Mouse (Mus musculus): ENCODE measurements around the gene Gm9508. TPM values are rescaled to one million over a fixed set of nuclear protein-coding genes. Genes with fewer than 3 reads are reported as not detected.
"Not testable (repeated sequence)": the region's sequence is repeated elsewhere in the genome, so short reads cannot be mapped to it uniquely, and the experiment has no call there.

The Gm9508 gene
- polyA plus RNA-seq (2012; rRNA removed) = not detected in 2 replicates

GRCm38 (mm10) chr10:77697133-77697532 lies at the start of gene Gm9508:
Gm9508 (minus strand) TSS chr10:77697233.
- DNase-seq (ENCODE audit: low read depth, low spot score) = no peak
- WGBS = 40% methylated on average over 4 of the region's 4 CpGs

DNA sequence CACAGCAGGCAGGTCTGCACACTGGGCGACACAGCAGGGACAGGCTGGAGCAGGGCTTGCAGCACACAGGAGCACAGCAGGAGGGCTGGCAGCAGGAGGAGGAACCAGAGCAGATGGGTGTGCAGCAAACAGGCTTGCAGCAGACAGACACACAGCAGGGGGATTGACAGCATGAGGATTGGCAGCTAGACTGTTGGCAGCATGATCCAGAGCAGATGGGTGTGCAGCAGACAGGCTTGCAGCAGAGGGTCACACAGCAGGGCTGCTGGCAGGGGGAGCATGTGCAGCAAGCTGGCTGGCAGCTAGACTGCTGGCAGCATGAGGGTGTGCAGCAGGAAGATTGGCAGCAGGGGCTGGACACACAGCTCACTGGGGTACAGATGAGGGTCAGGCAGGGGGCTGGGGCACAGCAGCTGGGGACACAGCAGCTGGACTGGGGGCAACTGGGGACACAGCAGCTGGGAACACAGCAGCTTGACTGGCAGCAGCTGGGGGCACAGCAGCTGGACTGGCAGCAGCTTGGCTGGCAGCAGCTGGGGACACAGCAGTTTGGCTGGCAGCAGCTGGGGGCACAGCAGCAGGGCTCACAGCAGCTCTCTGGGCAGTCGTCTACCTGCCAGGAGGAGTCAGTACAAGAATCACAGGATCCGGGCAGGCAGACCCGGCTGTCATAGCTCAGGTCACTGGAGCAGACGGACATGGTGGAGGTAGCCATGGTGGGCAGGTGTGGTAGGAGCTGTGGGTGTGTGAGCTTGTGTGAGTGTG lies 45.1 kb upstream of the Gm9508 start, which contains the start of gene Gm18596:
TSS of gene Gm18596 (minus strand) at position 715 of the 765 bp plus-strand sequence.
- 48% methylated on average over 5 of the region's 5 CpGs for WGBS
- not testable (repeated sequence) for DNase-seq (ENCODE audit: low read depth, low spot score)

DNA sequence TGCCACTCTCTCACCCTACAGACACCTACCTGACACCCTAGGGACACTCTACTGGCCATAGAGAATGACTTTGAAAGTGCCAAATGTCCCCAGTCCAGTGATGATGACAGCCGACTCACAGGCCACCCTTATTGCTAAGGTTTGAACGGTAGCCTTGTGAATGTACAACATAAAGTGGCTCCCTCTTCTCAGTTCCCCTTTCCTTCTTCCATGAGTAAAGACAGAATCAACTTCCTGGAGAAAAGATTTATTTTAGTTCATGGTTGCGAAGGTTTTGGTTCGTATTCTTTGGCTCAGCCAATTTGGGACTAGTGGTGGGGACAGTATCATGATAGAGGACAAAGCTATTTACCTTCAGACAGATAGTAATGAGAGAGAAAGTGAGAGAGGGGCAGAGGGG lies 41.9 kb upstream of the Gm9508 start:
- no peak for DNase-seq (ENCODE audit: low read depth, low spot score)
- WGBS = 75% methylated on average over 4 of the region's 4 CpGs

DNA sequence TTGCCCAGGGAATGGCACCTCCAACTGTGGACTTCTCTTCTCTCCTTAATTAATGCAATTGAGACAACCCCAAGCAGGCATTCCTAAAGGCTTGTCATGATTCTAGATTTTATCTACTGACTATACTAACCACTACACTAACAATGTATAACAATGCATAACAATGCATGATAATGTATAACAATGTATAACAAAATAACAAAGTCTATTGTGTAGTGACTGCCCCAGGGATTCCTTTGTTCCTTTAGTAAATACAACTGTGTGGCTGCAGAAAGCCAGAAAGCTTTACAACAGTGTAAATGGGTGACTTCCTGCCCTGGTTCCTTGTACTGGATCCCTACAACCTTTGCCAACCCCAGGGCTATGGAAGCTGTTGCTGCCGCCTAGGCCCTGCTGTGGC lies 38.9 kb upstream of the Gm9508 start:
- WGBS = 97% methylated on average over 1 of the region's 1 CpGs
- DNase-seq (ENCODE audit: low read depth, low spot score) = no peak

- no peak for DNase-seq (ENCODE audit: low read depth, low spot score)
Observed at GRCm38 (mm10) chr10:77729241-77729640, 32.2 kb upstream of the Gm9508 start.

GRCm38 (mm10) chr10:77728280-77728679 lies 31.2 kb upstream of the Gm9508 start:
- DNase-seq (ENCODE audit: low read depth, low spot score) = no peak
- WGBS = 46% methylated on average over 4 of the region's 4 CpGs

More at GRCm38 (mm10) chr10:77729241-77729640, 32.2 kb upstream of the Gm9508 start:
- 47% methylated on average over 4 of the region's 4 CpGs for WGBS

DNA sequence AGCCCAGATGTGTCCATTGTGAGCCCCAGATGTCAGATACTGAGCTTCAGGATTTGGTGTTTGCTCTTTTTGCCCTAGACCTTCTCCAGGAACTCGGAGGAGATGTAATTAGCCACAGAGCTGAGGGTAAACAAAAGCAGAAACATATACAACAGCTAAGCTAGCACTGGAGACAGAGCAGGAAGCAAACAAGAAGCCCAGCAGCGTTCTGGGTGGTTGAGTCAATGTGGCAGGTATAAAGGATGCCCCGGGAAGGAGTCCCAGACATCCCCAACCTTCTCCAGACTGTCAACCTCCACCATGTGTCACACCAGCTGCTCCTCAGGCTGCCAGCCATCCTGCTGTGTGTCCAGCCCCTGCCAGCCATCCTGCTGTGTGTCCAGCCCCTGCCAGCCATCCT lies 29.2 kb upstream of the Gm9508 start, which contains the start of gene Gm10100:
TSS of gene Gm10100 (plus strand) at position 301 of the 400 bp plus-strand sequence.
- WGBS = 14% methylated on average over 3 of the region's 3 CpGs
- DNase-seq (ENCODE audit: low read depth, low spot score) = no peak

DNA sequence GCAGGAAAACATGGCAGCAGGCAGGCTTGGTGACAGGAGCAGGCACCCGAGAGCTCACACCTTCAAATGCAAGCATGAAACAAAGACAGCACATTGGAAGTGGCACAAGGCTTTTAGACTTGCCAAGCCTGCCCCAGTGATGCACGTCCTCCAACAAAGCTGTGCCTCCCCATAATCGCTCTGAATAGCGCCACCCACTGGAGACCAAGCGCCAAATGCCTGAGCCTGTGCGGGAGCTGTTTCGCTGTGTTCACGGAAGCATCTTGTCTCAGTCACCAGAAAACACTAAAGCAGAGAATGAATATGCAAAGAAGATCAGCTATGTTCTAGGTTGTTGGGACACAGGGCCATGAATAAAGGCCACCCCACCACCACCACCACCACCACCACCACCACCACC lies 27.8 kb upstream of the Gm9508 start:
- DNase-seq (ENCODE audit: low read depth, low spot score) = no peak

DNA sequence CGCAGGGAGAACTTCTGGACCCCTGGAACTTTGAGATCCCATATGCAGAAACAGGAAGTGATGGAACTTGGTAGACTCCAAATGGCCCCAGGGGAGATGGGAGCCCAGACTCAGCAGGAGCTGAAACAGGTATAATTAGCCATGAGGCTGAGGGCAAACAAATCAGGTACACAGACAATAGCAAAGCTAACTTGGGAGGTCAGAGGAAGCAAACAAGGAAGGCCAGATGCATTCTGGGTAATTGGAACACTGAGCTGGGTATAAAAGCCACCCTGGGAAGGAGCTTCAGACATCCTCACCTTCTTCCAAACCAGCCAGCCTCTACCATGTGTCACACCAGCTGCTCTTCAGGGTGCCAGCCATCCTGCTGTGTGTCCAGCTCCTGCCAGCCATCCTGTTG lies 23.3 kb upstream of the Gm9508 start, which contains the start of gene Krtap12-1:
TSS of gene Krtap12-1 (plus strand) at position 301 of the 400 bp plus-strand sequence.
- 93% methylated on average over 1 of the region's 1 CpGs for WGBS
- not testable (repeated sequence) for DNase-seq (ENCODE audit: low read depth, low spot score)

More for the DNA sequence above, 27.8 kb upstream of the Gm9508 start:
- WGBS = 74% methylated on average over 8 of the region's 8 CpGs

DNA sequence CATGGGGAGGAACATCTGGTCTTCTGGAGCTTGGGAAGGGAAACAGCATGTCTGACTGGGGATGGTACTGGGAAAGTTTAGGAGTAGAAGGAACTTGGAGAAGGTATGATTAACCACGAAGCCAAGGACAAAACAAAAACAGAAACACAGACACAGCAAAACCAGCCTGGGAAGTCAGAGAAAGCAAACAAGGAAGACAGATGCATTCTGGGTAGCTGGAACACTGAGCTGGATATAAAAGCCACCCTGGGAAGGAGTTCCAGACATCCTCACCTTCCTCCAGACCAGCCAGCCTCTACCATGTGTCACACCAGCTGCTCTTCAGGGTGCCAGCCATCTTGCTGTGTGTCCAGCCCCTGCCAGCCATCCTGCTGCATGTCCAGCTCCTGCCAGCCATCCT lies 18.5 kb upstream of the Gm9508 start, which contains the start of gene Gm10142:
TSS of gene Gm10142 (plus strand) at position 301 of the 400 bp plus-strand sequence.
- WGBS = 72% methylated on average over 1 of the region's 1 CpGs

DNA sequence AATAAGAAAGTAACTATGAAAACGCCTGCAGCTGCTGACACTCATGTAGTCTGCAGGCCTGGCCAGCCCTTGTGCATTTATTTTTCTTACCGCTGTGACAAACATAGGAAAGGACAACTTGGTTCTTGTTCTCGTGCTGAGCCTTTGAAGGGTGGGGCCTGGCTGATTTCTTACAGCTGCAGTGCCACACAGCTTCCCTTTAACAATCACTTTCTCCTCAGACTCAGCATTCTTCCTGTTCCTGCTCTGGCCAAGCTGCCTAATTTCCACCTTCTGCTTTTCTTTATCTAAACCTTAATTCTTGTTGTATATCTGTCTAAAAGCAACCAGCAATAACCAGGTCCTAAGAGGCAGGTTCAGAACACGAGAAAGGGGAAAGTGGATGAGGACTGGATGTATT lies 16.7 kb upstream of the Gm9508 start:
- 40% methylated on average over 4 of the region's 4 CpGs for WGBS
- DNase-seq (ENCODE audit: low read depth, low spot score) = no peak

More for the DNA sequence above, 18.5 kb upstream of the Gm9508 start, which contains the start of gene Gm10142:
- no peak for DNase-seq (ENCODE audit: low read depth, low spot score)

DNA sequence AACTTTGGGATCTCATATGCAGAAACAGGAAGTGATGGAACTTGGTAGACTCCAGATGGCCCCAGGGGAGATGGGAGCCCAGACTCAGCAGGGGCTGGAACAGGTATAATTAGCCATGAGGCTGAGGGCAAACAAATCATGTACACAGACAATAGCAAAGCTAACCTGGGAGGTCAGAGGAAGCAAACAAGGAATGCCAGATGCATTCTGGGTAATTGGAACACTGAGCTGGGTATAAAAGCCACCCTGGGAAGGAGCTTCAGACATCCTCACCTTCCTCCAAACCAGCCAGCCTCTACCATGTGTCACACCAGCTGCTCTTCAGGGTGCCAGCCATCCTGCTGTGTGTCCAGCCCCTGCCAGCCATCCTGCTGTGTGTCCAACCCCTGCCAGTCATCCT lies 14.1 kb upstream of the Gm9508 start, which contains the start of gene Gm10024:
TSS of gene Gm10024 (plus strand) at position 301 of the 400 bp plus-strand sequence.
- DNase-seq (ENCODE audit: low read depth, low spot score) = not testable (repeated sequence)

DNA sequence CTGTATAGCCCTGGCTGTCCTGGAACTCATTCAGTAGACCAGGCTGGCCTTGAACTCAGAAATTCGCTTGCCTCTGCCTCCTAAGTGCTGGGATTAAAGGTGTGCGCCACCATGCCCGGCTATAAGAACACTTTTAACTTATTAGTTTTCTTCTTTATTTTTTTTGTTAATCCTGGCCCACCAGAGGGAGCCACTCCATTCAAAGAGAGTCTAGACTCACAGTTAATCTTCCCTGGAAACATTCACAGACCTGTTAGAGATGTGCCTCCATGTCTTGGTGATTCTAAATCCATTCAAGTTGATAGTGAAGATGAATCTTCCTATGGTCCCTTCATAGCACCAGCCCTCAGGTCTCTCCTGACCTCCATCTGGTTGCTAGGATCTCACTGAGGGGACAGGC lies 12.8 kb upstream of the Gm9508 start:
- DNase-seq (ENCODE audit: low read depth, low spot score) = no peak
- WGBS = 73% methylated on average over 3 of the region's 3 CpGs

- DNase-seq (ENCODE audit: low read depth, low spot score) = no peak
- 93% methylated on average over 1 of the region's 1 CpGs for WGBS
Observed at GRCm38 (mm10) chr10:77706326-77706725, 9.3 kb upstream of the Gm9508 start, which contains the start of gene Gm10272. Gm10272 (plus strand) TSS chr10:77706626.

GRCm38 (mm10) chr10:77690356-77690807 lies 6.7 kb downstream of the Gm9508 start, which contains the start of gene Gm19402:
Gm19402 (minus strand) TSS chr10:77690757.
- DNase-seq (ENCODE audit: low read depth, low spot score) = not testable (repeated sequence)
- WGBS = 37% methylated on average over 3 of the region's 3 CpGs

GRCm38 (mm10) chr10:77687021-77687420 lies 10.0 kb downstream of the Gm9508 start:
- no peak for DNase-seq (ENCODE audit: low read depth, low spot score)
- 47% methylated on average over 10 of the region's 10 CpGs for WGBS

GRCm38 (mm10) chr10:77685895-77686664 lies 11.0 kb downstream of the Gm9508 start, which contains the start of gene Tspear:
Tspear (plus strand) TSS chr10:77686569.
- no peak for DNase-seq (ENCODE audit: low read depth, low spot score)
- 9% methylated on average over 22 of the region's 22 CpGs for WGBS

GRCm38 (mm10) chr10:77684181-77684580 lies 12.9 kb downstream of the Gm9508 start:
- no peak for DNase-seq (ENCODE audit: low read depth, low spot score)
- 44% methylated on average over 8 of the region's 8 CpGs for WGBS

DNA sequence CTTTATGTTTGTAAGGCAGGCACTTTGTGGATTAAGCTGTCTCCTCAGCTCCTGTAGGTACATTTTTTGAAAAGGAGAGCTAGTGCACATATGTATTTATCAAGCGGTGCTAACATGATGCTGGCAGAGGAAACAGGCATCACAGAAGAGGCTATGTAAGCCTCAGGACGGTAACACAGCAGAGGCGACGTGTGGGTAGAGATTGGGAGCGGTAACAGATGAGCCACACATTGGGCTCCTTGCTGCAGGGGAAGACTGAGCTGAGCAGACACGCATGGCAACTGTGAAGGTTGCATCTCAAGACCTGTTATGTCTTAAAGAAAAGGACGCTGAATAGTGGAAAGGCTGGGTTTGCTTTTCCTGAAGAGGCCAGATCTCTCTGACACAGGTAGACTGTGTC lies 14.0 kb downstream of the Gm9508 start:
- DNase-seq (ENCODE audit: low read depth, low spot score) = no peak
- 75% methylated on average over 7 of the region's 7 CpGs for WGBS

- under 1% methylated on average over 35 of the region's 35 CpGs for WGBS
Observed at GRCm38 (mm10) chr10:77677562-77677961, 19.5 kb downstream of the Gm9508 start.

More at GRCm38 (mm10) chr10:77677562-77677961, 19.5 kb downstream of the Gm9508 start:
- DNase-seq (ENCODE audit: low read depth, low spot score) = no peak

All from large intestine, adult 2 months (tissue).